Mouse (Mus musculus): ENCODE results near the gene Tnks2.

GRCm38 (mm10) chr19:36819199-36819598 lies 14.8 kb upstream of the Tnks2 start:
- TF ChIP-seq POLR2A (IDR thresholded peaks at IDR 0.05; ENCODE audit: borderline replicate concordance, control insufficient read depth, low read depth, low read length) (no peak), CTCF (IDR thresholded peaks at IDR 0.05; ENCODE audit: control insufficient read depth, insufficient read depth, low read length) (no peak)

Measured in bone marrow, adult 2 months (tissue).